Mouse (Mus musculus) left cerebral cortex, adult 2 months (tissue): ENCODE results near the gene Sfmbt1. TPM values are rescaled to one million over a fixed set of nuclear protein-coding genes. Genes with fewer than 3 reads are reported as not detected.

Source experiments
- DNase-seq, 2 experiments: peaks; one replicate each; pipeline ENCODE4 v3.0.0; 2021 to 2022; ENCODE audit warnings: low spot score in 2 of 2, mixed read lengths in 1 of 2; ENCODE audit errors: extremely low spot score in 1 of 2
- H3K27ac ChIP-seq: fragments of 200-600 bp; 2 replicates; pipeline ENCODE4 v1.8.1; 2022
- H3K4me3 ChIP-seq: fragments of 200-600 bp; 2 replicates; pipeline ENCODE4 v1.8.1; 2022
- CTCF ChIP-seq: fragments of 200-600 bp; IDR thresholded peaks from 2 replicates; pipeline ENCODE4 v1.8.1; 2022; ENCODE audit warnings: antibody characterized with exemption, mild to moderate bottlenecking, moderate library complexity
- intact Hi-C: fragments of 180-260 bp; cut with DNase I; formaldehyde crosslinking; loops from one replicate; pipeline ENCODE4 v1.15.1; 2025
- total RNA-seq, 2 experiments: library from RNA; stranded (reverse); gene quantifications; 2 replicates each; pipeline ENCODE4 v1.2.3; 2021

Gene Sfmbt1
- total RNA-seq, 2 experiments from 2014 or later = 38.4 to 38.8 TPM

GRCm38 (mm10) chr14:30784614-30785013, 70.0 kb downstream of the Sfmbt1 start:
- H3K27ac ChIP-seq = no peak overlapping the region
- no peak for TF ChIP-seq CTCF
- no peak overlapping the region for H3K4me3 ChIP-seq
- DNase-seq = no peak
- intact Hi-C loops = no loop called here

- no peak overlapping the region; the same call in 1 of the 2 replicates for H3K27ac ChIP-seq
- intact Hi-C loops = no loop called here
- H3K4me3 ChIP-seq = no peak overlapping the region
- TF ChIP-seq CTCF = no peak
- peak; percentile 27 to 43 for DNase-seq
Observed at GRCm38 (mm10) chr14:30789471-30789870, 74.8 kb downstream of the Sfmbt1 start.

DNA sequence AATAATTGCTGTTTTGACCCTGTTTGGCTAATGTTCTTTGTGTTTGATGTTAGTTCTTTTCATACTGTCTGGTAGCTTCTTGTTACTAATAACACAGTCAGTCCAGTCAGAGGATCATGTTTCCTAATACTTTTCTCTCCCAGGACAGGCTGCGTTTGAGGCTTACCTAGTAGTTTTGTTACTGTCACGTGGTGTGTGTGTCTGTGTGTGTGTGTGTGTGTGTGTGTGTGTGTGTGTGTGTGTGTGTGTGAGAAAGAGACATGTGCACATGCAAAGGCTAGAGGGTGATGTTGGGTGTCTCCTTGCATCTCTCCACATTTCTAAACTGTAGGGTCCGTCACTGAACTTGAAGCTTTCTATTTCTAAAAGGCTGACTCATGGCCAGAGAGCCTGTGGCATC, 78.2 kb downstream of the Sfmbt1 start:
- no peak for DNase-seq
- Histone ChIP-seq H3K4me3 (no peak overlapping the region), H3K27ac (no peak overlapping the region)
- no peak for TF ChIP-seq CTCF
- intact Hi-C loops = no loop called here

GRCm38 (mm10) chr14:30801756-30802155, 87.1 kb downstream of the Sfmbt1 start:
- TF ChIP-seq CTCF = no peak
- Histone ChIP-seq H3K4me3 (no peak overlapping the region), H3K27ac (no peak overlapping the region)
- intact Hi-C loops = no loop called here
- no peak for DNase-seq

DNA sequence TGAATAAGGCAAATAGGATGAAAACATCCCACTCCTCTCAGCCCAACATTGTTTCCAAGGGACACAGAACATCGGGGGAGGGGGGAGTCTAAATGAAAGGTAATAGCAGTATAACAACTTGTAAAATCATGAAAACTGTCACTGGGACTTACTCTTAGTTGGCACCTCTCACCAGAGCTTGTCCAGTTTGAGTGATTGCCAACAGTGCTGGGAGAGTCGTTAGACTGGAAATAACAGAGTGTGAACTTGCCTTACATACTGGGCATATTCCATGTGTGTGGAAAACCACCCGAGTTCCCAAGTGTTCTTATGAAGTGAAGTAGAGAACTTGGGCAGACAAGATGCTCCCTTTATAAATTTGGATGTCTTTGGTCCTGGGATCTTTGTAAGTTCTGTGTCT, 106.5 kb downstream of the Sfmbt1 start:
- intact Hi-C loops = no loop called here
- Histone ChIP-seq H3K27ac (no peak overlapping the region), H3K4me3 (no peak overlapping the region)
- DNase-seq = no peak
- no peak for TF ChIP-seq CTCF

GRCm38 (mm10) chr14:30824456-30824995, 109.9 kb downstream of the Sfmbt1 start:
- H3K4me3 ChIP-seq = no peak overlapping the region
- no peak overlapping the region for H3K27ac ChIP-seq
- no peak for TF ChIP-seq CTCF
- intact Hi-C loops = no loop called here
- no peak for DNase-seq

- H3K4me3 ChIP-seq = peak overlapping the region; percentile 73
- no peak overlapping the region for H3K27ac ChIP-seq
- intact Hi-C loops = loop anchor here (5.0 kb wide), 2 partner anchors 42 to 117 kb away; partner anchors contain the start of gene Itih1
- no peak for DNase-seq
- no peak for TF ChIP-seq CTCF
Observed at GRCm38 (mm10) chr14:30825021-30825475, 110.4 kb downstream of the Sfmbt1 start.

GRCm38 (mm10) chr14:30825476-30826131, 111.0 kb downstream of the Sfmbt1 start, which contains the start of gene Tmem110:
Gene Tmem110, plus strand, starts transcription at chr14:30825590.
- peak within 1 kb of the TSS; percentile 76 for H3K27ac ChIP-seq
- TF ChIP-seq CTCF = peak; percentile 48
- peak within 1 kb of the TSS; percentile 73 for H3K4me3 ChIP-seq
- intact Hi-C loops = loop anchor here (5.0 kb wide), 2 partner anchors 42 to 117 kb away; partner anchors contain the start of gene Itih1
- DNase-seq = peak; percentile 86 to 88

DNA sequence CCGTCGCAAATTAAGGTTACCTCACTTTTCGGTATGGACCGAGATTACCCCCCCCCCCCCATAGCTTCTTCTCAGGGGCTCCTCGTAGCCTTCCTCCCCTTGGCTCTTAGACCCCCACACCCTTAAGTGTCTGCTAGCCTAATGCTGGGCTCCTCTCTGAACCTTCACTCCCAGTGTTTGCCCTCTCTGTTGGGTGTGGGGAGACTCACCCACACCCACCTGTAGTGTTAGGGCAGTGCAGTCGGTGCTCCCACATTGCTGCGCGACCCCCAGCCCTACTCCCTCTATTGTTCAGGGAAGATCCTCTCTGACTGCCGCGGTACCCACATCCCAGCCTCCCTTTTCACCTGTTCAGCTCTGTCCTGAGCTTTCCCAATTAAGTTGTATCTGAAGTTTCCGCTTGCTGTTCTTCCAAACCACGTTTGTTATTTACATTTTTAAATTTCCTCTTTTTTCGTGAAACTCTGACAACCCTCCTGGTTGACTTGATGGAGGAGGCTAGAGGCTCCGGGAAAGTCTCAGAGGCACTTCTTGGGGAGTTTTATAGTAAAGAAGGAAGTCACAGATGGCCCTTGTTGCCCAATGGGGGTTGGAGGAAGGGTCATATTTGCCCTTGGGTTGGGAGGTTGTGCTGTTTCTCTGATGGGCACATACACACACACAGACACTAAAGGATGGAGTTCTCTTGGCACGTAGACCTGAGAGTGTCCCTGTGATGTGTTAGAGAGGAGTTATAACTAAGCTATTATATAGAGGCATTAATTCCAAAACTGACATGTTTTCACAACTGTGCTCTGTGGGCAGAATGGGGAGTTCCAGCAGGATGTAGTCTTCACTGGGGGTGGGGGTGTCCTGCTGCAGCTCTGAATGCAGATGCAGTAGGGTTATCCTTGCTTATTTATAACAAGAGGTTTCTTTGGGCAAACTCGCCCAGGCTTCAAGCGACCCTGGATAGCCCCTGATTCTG, 111.8 kb downstream of the Sfmbt1 start:
- no peak for TF ChIP-seq CTCF
- H3K27ac ChIP-seq = no peak overlapping the region
- no peak for DNase-seq
- intact Hi-C loops = loop anchor here (5.0 kb wide), 2 partner anchors 41 to 116 kb away; partner anchors contain the start of gene Itih1
- H3K4me3 ChIP-seq = peak overlapping the region; percentile 73

DNA sequence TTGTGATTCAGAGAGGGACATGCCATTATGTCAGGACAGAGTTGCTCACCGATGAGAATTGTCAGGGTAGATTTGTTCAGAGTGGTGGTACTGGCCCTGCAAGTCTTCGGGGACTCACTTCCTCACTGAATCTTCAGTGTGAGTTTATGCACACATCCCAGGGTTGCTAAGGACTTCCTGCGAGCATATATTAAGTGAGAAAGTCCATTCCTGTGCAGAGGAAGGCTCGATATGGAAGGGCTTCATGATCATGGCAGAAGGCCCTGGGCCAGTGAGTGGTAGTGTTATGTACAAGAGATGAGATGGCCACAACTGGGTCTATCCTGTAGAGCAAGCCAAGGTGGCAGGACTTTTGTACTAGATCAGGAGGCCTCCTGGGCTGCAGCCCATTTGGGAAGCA, 112.8 kb downstream of the Sfmbt1 start:
- TF ChIP-seq CTCF = no peak
- DNase-seq = no peak
- Histone ChIP-seq H3K27ac (no peak overlapping the region), H3K4me3 (no peak overlapping the region)
- intact Hi-C loops = loop anchor here (5.0 kb wide), 2 partner anchors 40 to 115 kb away; partner anchors contain the start of gene Itih1

DNA sequence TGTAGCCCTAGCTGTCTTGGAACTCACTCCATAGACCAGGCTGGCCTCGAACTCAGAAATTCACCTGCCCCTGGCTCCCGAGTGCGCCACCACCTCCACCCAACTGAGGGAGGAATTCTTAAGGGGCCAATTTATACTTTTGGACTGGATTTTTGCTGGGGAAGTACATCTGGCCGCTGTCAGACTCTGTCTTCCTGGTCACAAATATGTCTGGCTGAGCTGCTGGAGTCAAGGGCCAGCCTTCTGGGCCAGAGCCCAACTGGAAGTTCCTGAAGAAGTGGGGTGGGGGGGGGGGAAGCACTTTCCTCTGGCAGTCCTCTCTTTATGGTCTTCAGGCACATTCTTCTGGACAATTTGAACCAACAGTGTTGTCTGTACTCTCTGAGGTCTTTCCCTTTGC, 113.4 kb downstream of the Sfmbt1 start:
- Histone ChIP-seq H3K27ac (no peak overlapping the region), H3K4me3 (no peak overlapping the region)
- no peak for TF ChIP-seq CTCF
- DNase-seq = no peak
- intact Hi-C loops = loop anchor here (5.0 kb wide), 2 partner anchors 39 to 114 kb away; partner anchors contain the start of gene Itih1
